Mouse (Mus musculus) right cerebral cortex, postnatal 25 days (tissue): Measurements from ENCODE around the gene Synj2bp.
"Not testable (repeated sequence)": the region's sequence is repeated elsewhere in the genome, so short reads cannot be mapped to it uniquely, and the experiment has no call there.

Experiments used
- DNase-seq: peaks from one replicate; pipeline ENCODE4 v3.0.0; 2022

The Synj2bp gene

GRCm38 (mm10) chr12:81532316-81533028, at the start of gene Synj2bp, which contains the start of gene Gm20498:
Gene Synj2bp (minus strand): TSS chr12:81532911.
Gene Gm20498 (minus strand): TSS chr12:81532905.
- peak; percentile 87 for DNase-seq

- no peak for DNase-seq
These were observed 35.7 kb upstream of the Synj2bp start, which contains the start of gene Adam21 for GRCm38 (mm10) chr12:81568374-81568773. Gene Adam21 (minus strand): TSS chr12:81568474.

GRCm38 (mm10) chr12:81567931-81568330, 35.2 kb upstream of the Synj2bp start:
- no peak for DNase-seq

- no peak for DNase-seq
These were observed 31.5 kb upstream of the Synj2bp start for GRCm38 (mm10) chr12:81564173-81564572.

- DNase-seq = no peak
These were observed 16.6 kb upstream of the Synj2bp start for GRCm38 (mm10) chr12:81549286-81549685.

GRCm38 (mm10) chr12:81547163-81547562, 14.5 kb upstream of the Synj2bp start:
- no peak for DNase-seq

GRCm38 (mm10) chr12:81533029-81533419, 313 bp upstream of the Synj2bp start:
- no peak for DNase-seq

GRCm38 (mm10) chr12:81530587-81530986, 2.1 kb downstream of the Synj2bp start:
- not testable (repeated sequence) for DNase-seq

GRCm38 (mm10) chr12:81496906-81497305, 35.8 kb downstream of the Synj2bp start:
- DNase-seq = not testable (repeated sequence)

GRCm38 (mm10) chr12:81490491-81490890, 42.2 kb downstream of the Synj2bp start:
- DNase-seq = no peak

GRCm38 (mm10) chr12:81485311-81485710, 47.4 kb downstream of the Synj2bp start:
- no peak for DNase-seq

- peak; percentile 92 for DNase-seq
These were observed 48.0 kb downstream of the Synj2bp start, which contains the start of gene Cox16 for GRCm38 (mm10) chr12:81484727-81485191. Gene Cox16 (minus strand): TSS chr12:81485127.

- DNase-seq = no peak
These were observed 48.5 kb downstream of the Synj2bp start for GRCm38 (mm10) chr12:81484212-81484611.

GRCm38 (mm10) chr12:81483656-81484055, 49.1 kb downstream of the Synj2bp start:
- no peak for DNase-seq

- not testable (repeated sequence) for DNase-seq
These were observed 73.7 kb downstream of the Synj2bp start for GRCm38 (mm10) chr12:81459051-81459450.
